Mouse (Mus musculus) limb, embryonic 14.5 days (tissue): ENCODE data around the gene Pbx2. TPM values are rescaled to one million over a fixed set of nuclear protein-coding genes. Genes with fewer than 3 reads are reported as not detected.

Experiments used
- ATAC-seq: fragments of 200-750 bp; cut with Nextera tagmentation; 2 replicates; pipeline ENCODE4 v1.8.0; 2017; ENCODE audit warnings: low read depth, moderate number of reproducible peaks, moderate TSS enrichment; ENCODE audit not compliant: low FRiP score
- DNase-seq: peaks from one replicate; pipeline ENCODE4 v3.0.0-alpha.2; 2015; ENCODE audit warnings: low spot score
- H3K27ac ChIP-seq: fragments of 300-500 bp; sonication (generic); replicated peaks from 2 replicates; pipeline ENCODE4 v1.5.1; 2014; ENCODE audit warnings: low read depth, mild to moderate bottlenecking, low read length, moderate library complexity, mixed read lengths
- H3K27me3 ChIP-seq: fragments of 300-500 bp; sonication (generic); 2 replicates; pipeline ENCODE4 v1.6.1; 2014; ENCODE audit warnings: low read length, mixed read lengths; ENCODE audit not compliant: control insufficient read depth, insufficient read depth
- H3K36me3 ChIP-seq: fragments of 300-500 bp; sonication (generic); 2 replicates; pipeline ENCODE4 v1.6.1; 2014; ENCODE audit warnings: mild to moderate bottlenecking, low read length, moderate library complexity, mixed read lengths; ENCODE audit not compliant: control insufficient read depth, insufficient read depth
- H3K4me1 ChIP-seq: fragments of 300-500 bp; sonication (generic); 2 replicates; pipeline ENCODE4 v1.6.1; 2014; ENCODE audit warnings: antibody characterized with exemption, low read length, mixed read lengths; ENCODE audit not compliant: control insufficient read depth, insufficient read depth
- H3K4me2 ChIP-seq: fragments of 300-500 bp; sonication (generic); replicated peaks from 2 replicates; pipeline ENCODE4 v1.6.1; 2014; ENCODE audit warnings: low read depth, mild to moderate bottlenecking, low read length, moderate library complexity; ENCODE audit not compliant: severe bottlenecking
- H3K4me3 ChIP-seq: fragments of 300-500 bp; sonication (generic); replicated peaks from 2 replicates; pipeline ENCODE4 v1.5.1; 2014; ENCODE audit warnings: low read length
- H3K9ac ChIP-seq: fragments of 300-500 bp; sonication (generic); 2 replicates; pipeline ENCODE4 v1.6.1; 2014; ENCODE audit warnings: mild to moderate bottlenecking, low read depth, low read length, moderate library complexity; ENCODE audit not compliant: severe bottlenecking
- H3K9me3 ChIP-seq: fragments of 300-500 bp; sonication (generic); 2 replicates; pipeline ENCODE4 v1.6.1; 2016; ENCODE audit warnings: low read length; ENCODE audit not compliant: control insufficient read depth
- POLR2A ChIP-seq: fragments of 200-500 bp; IDR thresholded peaks from 2 replicates; pipeline ENCODE4 v1.8.0; 2012; ENCODE audit warnings: inconsistent platforms, mild to moderate bottlenecking, moderate library complexity, borderline replicate concordance; ENCODE audit not compliant: insufficient read depth, insufficient read length; ENCODE audit errors: extremely low read depth
- WGBS: fragments of 180-500 bp; shearing (Covaris S2); extraction: QIAGEN DNeasy Blood & Tissue Kit; methylation state at CpG from one replicate; pipeline ENCODE4 v1.1.7; 2014; 5-methylcytosine and 5-hydroxymethylcytosine counted together
- polyA plus RNA-seq, 2 experiments: library from polyadenylated mRNA; depleted of rRNA in 1 of 2; stranded (reverse) in 1 of 2; unstranded in 1 of 2; fragments of >200 nt; fragmentation: Nextera tagmentation in 1 of 2; extraction: Ambion mirVana in 1 of 2; gene quantifications; 2 replicates each; pipeline versions ENCODE4 v1.2.1 to v1.2.3; 2012 to 2014

The Pbx2 gene
- polyA plus RNA-seq, 2 experiments = 13.5 to 141 TPM

DNA sequence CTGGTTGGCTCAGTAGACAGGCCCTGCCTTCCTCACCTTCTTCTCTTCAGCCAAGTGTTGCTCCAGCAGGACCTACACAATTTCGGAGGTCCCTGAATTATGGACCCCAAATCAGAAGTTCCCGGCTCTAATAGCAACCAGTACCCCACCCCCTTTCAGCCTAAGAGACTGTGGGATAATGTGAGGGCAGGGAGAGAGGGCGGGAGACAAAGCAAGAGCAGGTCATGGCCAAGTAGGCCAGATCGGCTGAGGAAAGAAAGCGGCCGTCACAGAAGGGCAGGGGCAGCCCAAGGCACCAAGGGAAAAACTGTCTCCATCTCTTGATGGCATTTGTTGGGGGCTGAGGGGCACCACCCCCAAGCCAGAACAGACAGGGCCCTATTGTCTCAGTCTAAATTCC lies 24.8 kb downstream of the Pbx2 start, which contains the start of gene Egfl8:
Gene Egfl8, minus strand, starts transcription at position 101 of the 400 bp plus-strand sequence.
- no peak for TF ChIP-seq POLR2A
- ATAC-seq (no peak), DNase-seq (no peak)
- Histone ChIP-seq H3K4me3 (no peak within 1 kb of the TSS), H3K36me3 (peaks cover 79% of the 10 kb centered on the region), H3K9me3 (no peaks in the 10 kb centered on the region), H3K4me1 (no peaks in the 10 kb centered on the region), H3K4me2 (no peak within 1 kb of the TSS), H3K27ac (no peak within 1 kb of the TSS), H3K9ac (no peak within 1 kb of the TSS), H3K27me3 (no peaks in the 10 kb centered on the region)
- WGBS = 84% methylated on average over 6 of the region's 6 CpGs

DNA sequence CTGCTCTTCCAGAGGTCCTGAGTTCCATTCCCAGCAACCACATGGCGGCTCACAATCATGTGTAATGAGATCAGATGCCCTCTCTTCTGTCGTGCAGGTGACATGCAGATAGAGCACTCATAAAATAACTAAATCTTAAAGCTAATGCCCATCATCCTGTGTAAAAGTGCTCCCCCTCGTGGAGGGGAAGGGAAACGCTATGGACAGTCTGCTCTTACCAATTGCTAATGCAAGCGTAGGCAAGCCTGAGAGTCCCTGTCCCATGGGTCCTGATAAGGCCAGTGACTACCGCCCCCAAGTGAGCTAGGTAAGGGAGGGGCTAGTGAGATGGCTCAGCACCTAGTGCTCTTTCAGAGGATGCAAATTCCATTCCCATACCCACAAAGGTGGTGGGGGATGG lies 27.9 kb downstream of the Pbx2 start:
- Histone ChIP-seq H3K4me3 (no peak overlapping the region), H3K9me3 (no peaks in the 10 kb centered on the region), H3K9ac (no peak overlapping the region), H3K27me3 (no peaks in the 10 kb centered on the region), H3K36me3 (peaks cover 77% of the 10 kb centered on the region), H3K4me1 (no peaks in the 10 kb centered on the region), H3K4me2 (no peak overlapping the region), H3K27ac (no peak overlapping the region)
- WGBS = 17% methylated on average over 6 of the region's 6 CpGs
- ATAC-seq (no peak), DNase-seq (no peak)
- no peak for TF ChIP-seq POLR2A

GRCm38 (mm10) chr17:34621006-34621405 lies 29.9 kb downstream of the Pbx2 start:
- H3K4me2 ChIP-seq = no peak overlapping the region
- WGBS = 84% methylated on average over 8 of the region's 8 CpGs
- H3K4me1 ChIP-seq = no peaks in the 10 kb centered on the region
- no peak for ATAC-seq
- H3K9ac ChIP-seq = no peak overlapping the region
- H3K27me3 ChIP-seq = no peaks in the 10 kb centered on the region
- no peak overlapping the region for H3K4me3 ChIP-seq
- peaks cover 70% of the 10 kb centered on the region for H3K36me3 ChIP-seq
- DNase-seq = no peak
- TF ChIP-seq POLR2A = no peak
- no peaks in the 10 kb centered on the region for H3K9me3 ChIP-seq
- H3K27ac ChIP-seq = no peak overlapping the region

DNA sequence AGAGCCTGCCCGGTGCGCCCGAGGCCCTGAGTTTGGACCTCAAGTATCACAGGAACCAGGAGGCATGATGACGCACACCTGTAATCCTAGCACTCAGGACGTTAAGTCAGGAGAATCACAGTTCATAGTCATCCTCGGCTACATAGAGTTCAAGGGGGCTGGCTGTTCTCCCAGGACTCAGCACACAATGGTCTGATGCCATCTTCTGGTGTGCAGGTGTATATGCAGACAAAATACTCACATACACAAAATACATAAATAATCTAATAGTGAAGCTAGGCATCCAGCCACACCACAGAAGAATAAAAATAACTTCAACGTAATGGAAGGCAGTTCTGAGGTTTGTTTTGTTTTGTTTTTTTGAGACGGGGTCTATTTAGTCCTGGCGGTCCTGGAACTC lies 32.1 kb downstream of the Pbx2 start:
- Histone ChIP-seq H3K4me3 (no peak overlapping the region), H3K27ac (no peak overlapping the region), H3K9me3 (no peaks in the 10 kb centered on the region), H3K4me1 (peaks cover 4% of the 10 kb centered on the region; the same call in 1 of the 2 replicates), H3K27me3 (no peaks in the 10 kb centered on the region), H3K9ac (no peak overlapping the region), H3K36me3 (peaks cover 54% of the 10 kb centered on the region), H3K4me2 (no peak overlapping the region)
- DNase-seq = no peak
- no peak for ATAC-seq
- WGBS = 85% methylated on average over 9 of the region's 9 CpGs
- no peak for TF ChIP-seq POLR2A

DNA sequence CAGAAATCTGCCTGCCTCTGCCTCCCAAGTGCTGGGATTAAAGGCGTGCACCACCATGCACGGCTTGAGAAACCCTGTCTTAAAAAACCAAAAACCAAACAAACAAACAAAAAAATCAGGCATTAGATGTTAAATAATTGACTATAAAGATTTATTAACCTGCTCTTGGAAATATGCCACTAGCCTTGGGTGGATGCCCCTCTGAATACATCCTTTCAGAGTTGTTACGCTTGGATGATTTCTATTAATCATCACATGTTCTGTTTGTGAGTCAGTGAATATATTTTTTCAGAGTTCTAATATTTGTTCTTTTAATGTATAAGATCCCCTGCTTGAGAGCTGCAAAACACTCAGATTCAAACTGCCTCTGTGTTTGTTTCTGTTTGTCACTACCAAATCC lies 33.9 kb downstream of the Pbx2 start:
- H3K9me3 ChIP-seq = no peaks in the 10 kb centered on the region
- H3K4me3 ChIP-seq = no peak overlapping the region
- H3K36me3 ChIP-seq = peaks cover 46% of the 10 kb centered on the region
- H3K27me3 ChIP-seq = peaks cover 6% of the 10 kb centered on the region
- H3K9ac ChIP-seq = no peak overlapping the region
- no peak overlapping the region for H3K27ac ChIP-seq
- peaks cover 18% of the 10 kb centered on the region for H3K4me1 ChIP-seq
- TF ChIP-seq POLR2A = no peak
- H3K4me2 ChIP-seq = no peak overlapping the region
- WGBS = 92% methylated on average over 3 of the region's 3 CpGs
- DNase-seq = no peak
- no peak for ATAC-seq

DNA sequence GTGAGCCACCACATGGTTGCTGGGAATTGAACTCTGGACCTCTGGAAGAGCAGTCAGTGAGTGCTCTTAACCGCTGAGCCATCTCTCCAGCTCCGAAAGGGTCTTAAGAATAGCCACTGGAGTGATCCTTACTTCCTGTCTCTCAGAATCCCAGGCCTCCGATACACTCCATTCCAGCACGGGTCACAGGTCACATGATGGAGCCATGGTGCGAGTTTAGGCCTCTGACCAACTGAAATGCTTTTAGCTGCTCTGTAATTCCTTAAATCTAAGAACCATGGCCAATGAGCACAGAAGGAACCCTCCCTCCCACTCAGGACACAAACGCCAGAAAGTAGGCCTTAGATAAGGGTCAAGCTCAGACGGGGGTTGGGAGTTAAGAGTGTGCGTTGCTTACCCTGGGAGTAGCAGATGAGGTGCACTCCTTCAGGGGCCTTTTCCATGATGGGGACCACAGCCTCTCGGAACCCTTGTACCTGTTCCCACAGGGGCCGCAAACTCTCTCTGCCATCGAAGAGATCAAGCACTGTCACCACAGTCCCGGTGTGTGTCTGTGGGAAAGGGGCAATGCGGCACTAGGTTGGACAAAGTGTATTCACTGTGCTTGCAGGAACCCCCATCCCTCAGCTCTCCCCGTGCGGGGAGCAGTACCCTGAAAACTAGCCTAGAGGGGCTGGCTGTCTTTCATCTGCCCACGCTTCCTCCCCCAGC lies 35.2 kb downstream of the Pbx2 start:
- peaks cover 24% of the 10 kb centered on the region for H3K4me1 ChIP-seq
- peak overlapping the region; percentile 73 for H3K9ac ChIP-seq
- 53% methylated on average over 16 of the region's 16 CpGs for WGBS
- no peaks in the 10 kb centered on the region for H3K9me3 ChIP-seq
- H3K4me2 ChIP-seq = peak overlapping the region; percentile 78
- H3K27ac ChIP-seq = 0 out of 2 replicates have a peak overlapping the region, but pooled peaks have one; percentile 92
- ATAC-seq (no peak), DNase-seq (no peak)
- TF ChIP-seq POLR2A = no peak
- peaks cover 19% of the 10 kb centered on the region for H3K27me3 ChIP-seq
- peaks cover 37% of the 10 kb centered on the region for H3K36me3 ChIP-seq
- peak overlapping the region; percentile 81 for H3K4me3 ChIP-seq
